Comparison of ENCODE assay signal across 8 mouse cellular contexts in genomic region chr1:97659405-97659804, GRCm38 (mm10). TPM values are rescaled to one million over a fixed set of nuclear protein-coding genes. Genes with fewer than 3 reads are reported as not detected.
DNase-seq lines count a peak whose midpoint lies in the region; ATAC-seq and TF ChIP-seq lines count a peak whose summit lies in the region.

No protein-coding gene starts in this region.

- WGBS in kidney, adult 2 months: 50% methylated on average over 7 of the region's 7 CpGs
- WGBS in bone marrow, adult 2 months: 6% methylated on average over 7 of the region's 7 CpGs
- WGBS in hindbrain, embryonic 13.5 days: 43% methylated on average over 7 of the region's 7 CpGs
- 38% methylated on average over 7 of the region's 7 CpGs for whole genome bisulfite sequencing in midbrain, embryonic 16.5 days
- 70% methylated on average over 7 of the region's 7 CpGs for WGBS in cerebellum, adult 2 months

- no peak for TF ChIP-seq CTCF in kidney, adult 2 months (conservative IDR thresholded peaks at IDR 0.05; ENCODE audit: insufficient read depth, insufficient read length, low read depth, low read length)
- no peak for TF ChIP-seq CTCF in bone marrow, adult 2 months (IDR thresholded peaks at IDR 0.05; ENCODE audit: control insufficient read depth, insufficient read depth, low read length)
- TF ChIP-seq CTCF in cerebellum, adult 2 months (IDR thresholded peaks at IDR 0.05; ENCODE audit: borderline replicate concordance, insufficient read depth, low read depth, low read length): no peak

- no peak overlapping the region; the same call in 1 of the 2 replicates for H3K4me3 ChIP-seq in kidney, adult 2 months (ENCODE audit: insufficient read depth, low read depth, low read length)
- H3K4me3 ChIP-seq in bone marrow, adult 2 months (replicated peaks; ENCODE audit: control insufficient read depth, low read depth, low read length): peak overlapping the region; percentile 56
- H3K4me3 ChIP-seq in hindbrain, embryonic 13.5 days: peak overlapping the region; percentile 96
- H3K4me3 ChIP-seq in midbrain, embryonic 16.5 days (ENCODE audit: low read depth, low read length): peak overlapping the region; percentile 93
- no peak overlapping the region for H3K4me3 ChIP-seq in cerebellum, adult 2 months (replicated peaks; ENCODE audit: insufficient read depth, low read depth, low read length)

- H3K4me2 ChIP-seq in hindbrain, embryonic 13.5 days: peak overlapping the region; percentile 65
- H3K4me2 ChIP-seq in midbrain, embryonic 16.5 days (ENCODE audit: low read length): peak overlapping the region; percentile 81

- peak overlapping the region; percentile 96 for H3K9ac ChIP-seq in hindbrain, embryonic 13.5 days
- H3K9ac ChIP-seq in midbrain, embryonic 16.5 days (ENCODE audit: low read depth, low read length): no peak overlapping the region

- peak; percentile 21 for DNase-seq in kidney, adult 2 months
- DNase-seq in kidney, postnatal 10 days: no peak
- DNase-seq in frontal cortex, postnatal 25 days (ENCODE audit: low spot score in 2 of 2): no peak
- no peak for DNase-seq in cerebellum, adult 2 months
- DNase-seq in cerebellum, adult 11 months: no peak

- no peaks in the 10 kb centered on the region for H3K27me3 ChIP-seq in kidney, adult 2 months (replicated peaks; ENCODE audit: control insufficient read depth, insufficient read depth, low read length)
- H3K27me3 ChIP-seq in hindbrain, embryonic 13.5 days: no peaks in the 10 kb centered on the region
- no peaks in the 10 kb centered on the region for H3K27me3 ChIP-seq in midbrain, embryonic 16.5 days (ENCODE audit: control insufficient read depth, insufficient read depth, low read depth, low read length)
- H3K27me3 ChIP-seq in cerebellum, adult 2 months (ENCODE audit: control insufficient read depth, insufficient read depth, low read length): no peaks in the 10 kb centered on the region

- H3K4me1 ChIP-seq in kidney, adult 2 months (ENCODE audit: control insufficient read depth, insufficient read depth, low read length): peaks cover 23% of the 10 kb centered on the region; the same call in 1 of the 2 replicates
- H3K4me1 ChIP-seq in bone marrow, adult 2 months (ENCODE audit: control insufficient read depth, insufficient read depth, low read length): peaks cover 1% of the 10 kb centered on the region
- H3K4me1 ChIP-seq in hindbrain, embryonic 13.5 days (replicated peaks): peaks cover 62% of the 10 kb centered on the region
- peaks cover 42% of the 10 kb centered on the region for H3K4me1 ChIP-seq in midbrain, embryonic 16.5 days (ENCODE audit: control insufficient read depth, insufficient read depth, low read length)
- peaks cover 7% of the 10 kb centered on the region for H3K4me1 ChIP-seq in cerebellum, adult 2 months (ENCODE audit: control insufficient read depth, insufficient read depth, low read length)

- no peaks in the 10 kb centered on the region for H3K9me3 ChIP-seq in hindbrain, embryonic 13.5 days
- H3K9me3 ChIP-seq in midbrain, embryonic 16.5 days (replicated peaks; ENCODE audit: control insufficient read depth, low read length, poor library complexity, severe bottlenecking): no peaks in the 10 kb centered on the region

- H3K27ac ChIP-seq in kidney, adult 2 months (ENCODE audit: insufficient read depth, low read depth, low read length): peak overlapping the region; percentile 59
- no peak overlapping the region for H3K27ac ChIP-seq in bone marrow, adult 2 months (ENCODE audit: control insufficient read depth, insufficient read depth, low read depth, low read length, poor library complexity)
- no peak overlapping the region for H3K27ac ChIP-seq in hindbrain, embryonic 13.5 days
- H3K27ac ChIP-seq in midbrain, embryonic 16.5 days (ENCODE audit: low read length): no peak overlapping the region
- H3K27ac ChIP-seq in cerebellum, adult 2 months (ENCODE audit: insufficient read depth, low read length): no peak overlapping the region

- H3K36me3 ChIP-seq in kidney, adult 2 months (ENCODE audit: control insufficient read depth, insufficient read depth, low read length): no peaks in the 10 kb centered on the region
- no peaks in the 10 kb centered on the region for H3K36me3 ChIP-seq in hindbrain, embryonic 13.5 days
- H3K36me3 ChIP-seq in midbrain, embryonic 16.5 days (ENCODE audit: control insufficient read depth, insufficient read depth, low read length): no peaks in the 10 kb centered on the region

- no peak for TF ChIP-seq POLR2A in kidney, adult 2 months (IDR thresholded peaks at IDR 0.05; ENCODE audit: low read depth, low read length)
- TF ChIP-seq POLR2A in bone marrow, adult 2 months (IDR thresholded peaks at IDR 0.05; ENCODE audit: borderline replicate concordance, control insufficient read depth, low read depth, low read length): no peak
- TF ChIP-seq POLR2A in cerebellum, adult 2 months (IDR thresholded peaks at IDR 0.05; ENCODE audit: borderline replicate concordance, insufficient read depth, low read length): no peak

- no peak for ATAC-seq in hindbrain, embryonic 13.5 days (ENCODE audit: low FRiP score)
- ATAC-seq in midbrain, embryonic 16.5 days: no peak

RNA-seq across cellular contexts. Expression of gene D1Ertd622e, which starts 2.5 kb away (rescaled TPM):
- 21.2 and 22.8 TPM in 2 replicates for polyA plus RNA-seq in kidney, adult 2 months (2012; rRNA removed)
- 17.1 and 25.1 TPM in 2 replicates for polyA plus RNA-seq in bone marrow, adult 2 months (2011; ENCODE audit: insufficient read depth, insufficient read length, low replicate concordance, missing spikeins)
- 50.4 and 51.8 TPM in 2 replicates for polyA plus RNA-seq in hindbrain, embryonic 13.5 days (2015; fragmentation: Nextera tagmentation; extraction: Ambion mirVana)
- 64.9 and 75.9 TPM in 2 replicates for polyA plus RNA-seq in midbrain, embryonic 16.5 days (2015; fragmentation: Nextera tagmentation; extraction: Ambion mirVana)
- polyA plus RNA-seq in cerebellum, adult 2 months (2012; rRNA removed): 45.0 and 49.7 TPM in 2 replicates

Comparison
In these comparisons a context has a peak if more than half of its experiments do, and no peak if none do; other contexts are left out.
1. H3K4me3 ChIP-seq: peak in bone marrow, adult 2 months (single experiment), hindbrain, embryonic 13.5 days (single experiment) and midbrain, embryonic 16.5 days (single experiment); none in kidney, adult 2 months (single experiment) and cerebellum, adult 2 months (single experiment).